In the genomic region with DNA sequence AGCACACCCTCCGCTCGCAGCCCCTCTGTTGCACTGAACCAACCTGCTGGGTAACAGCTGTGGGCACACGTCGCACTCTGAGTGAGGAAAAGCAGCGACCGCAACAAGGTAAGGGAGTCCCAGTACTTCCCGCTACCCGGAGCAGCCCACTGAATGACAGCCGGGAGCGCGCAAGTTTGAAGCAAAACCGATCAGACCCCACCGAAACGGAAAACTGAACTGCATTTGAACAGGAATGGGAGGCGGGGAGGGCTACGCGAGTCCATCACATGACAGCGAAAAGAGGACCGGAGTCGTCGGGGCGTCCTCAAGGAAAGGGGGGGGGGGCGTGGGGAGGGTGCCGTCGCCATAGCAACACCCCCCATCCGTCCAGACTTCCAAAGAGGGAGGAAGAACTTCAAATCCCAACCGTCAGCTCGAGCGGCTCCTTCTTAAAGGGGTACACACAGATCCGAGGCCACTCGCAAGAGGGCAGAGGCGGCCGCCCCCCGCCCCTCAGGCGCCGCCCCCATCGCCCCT, we compare ENCODE assay signal across 8 mouse cellular contexts. TPM values are rescaled to one million over a fixed set of nuclear protein-coding genes. Genes with fewer than 3 reads are reported as not detected.
DNase-seq lines count a peak whose midpoint lies in the region; ATAC-seq lines count a peak whose summit lies in the region.

No protein-coding gene starts in this region.

- peak; percentile 11 for ATAC-seq in inflammation-experienced regulatory T-cells, adult 6 months

- intact Hi-C loops in gastrocnemius, postnatal 14 days (cut with DNase I; ENCODE audit: low total_unique reads): no loop called here
- intact Hi-C loops in left cerebral cortex, postnatal 36 days (cut with DNase I): loop anchor here (5.0 kb wide), 2 partner anchors 99 to 491 kb away; no protein-coding TSS in a partner anchor

- peak; percentile 46 to 47 for DNase-seq in adrenal gland, adult 18-20 months (ENCODE audit: low spot score in 2 of 2)
- peak; percentile 82 for DNase-seq in embryo, embryonic 10 days (ENCODE audit: low spot score)
- peak; percentile 56 for DNase-seq in gastrocnemius, postnatal 14 days
- DNase-seq in left cerebral cortex, postnatal 36 days (ENCODE audit: low spot score in 2 of 2): peak; percentile 60 to 64
- DNase-seq in mesoderm, embryonic 11.5 days (ENCODE audit: low read depth, low spot score): peak; percentile 80
- peak; percentile 44 to 47 for DNase-seq in right cerebral cortex, postnatal 36 days (ENCODE audit: low spot score in 2 of 2)
- DNase-seq in urinary bladder, postnatal 36 days (ENCODE audit: low spot score in 2 of 2): peak; percentile 33 to 38

RNA-seq across cellular contexts. Expression of gene Lcorl, which starts 1.1 kb away (rescaled TPM):
- total RNA-seq in adrenal gland, adult 18-20 months (2021): 10 to 100 TPM; 13.9 to 19.7 TPM
- 10 to 100 TPM in 1 of 2 experiments, 1 to 10 TPM in 1; 8.1 to 10.3 TPM for total RNA-seq in gastrocnemius, postnatal 14 days (2021)
- polyA plus RNA-seq in inflammation-experienced regulatory T-cells, adult 6 months (2017; shearing (Covaris generic)): 10 to 100 TPM; 10.7 to 16.6 (median 14.7) TPM
- total RNA-seq in left cerebral cortex, postnatal 36 days (2021): 10 to 100 TPM; 26.0 to 31.8 TPM

Comparison
In these comparisons a context has a peak if more than half of its experiments do, and no peak if none do; other contexts are left out.
1. Peak in every context shown above with its lines: DNase-seq and ATAC-seq.